Mouse (Mus musculus): ENCODE data around the gene Unc93a.
A peak's percentile ranks its signal among the peaks of the same experiment; 100 is the strongest.
"Not testable (repeated sequence)": the region's sequence is repeated elsewhere in the genome, so short reads cannot be mapped to it uniquely, and the experiment has no call there.

Gene Unc93a

DNA sequence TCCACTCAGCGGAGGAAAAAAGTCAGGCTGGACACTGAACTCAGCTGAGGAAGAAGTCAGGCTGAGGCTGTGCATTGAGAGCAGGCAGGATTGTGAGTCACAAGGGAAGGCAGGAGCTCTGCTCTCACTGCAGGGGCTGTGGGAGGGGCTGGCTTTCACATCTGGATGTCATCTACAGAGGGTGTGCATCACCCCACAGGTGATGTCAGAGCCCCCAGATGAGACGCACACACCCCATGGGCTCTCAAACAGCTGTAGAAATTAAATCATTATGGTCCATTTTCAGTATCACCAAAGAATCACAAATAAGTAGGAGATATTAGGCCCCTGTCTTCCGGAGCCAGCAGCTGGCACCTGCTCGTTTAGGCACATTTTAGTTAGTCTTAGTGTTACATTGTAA lies at the start of gene Unc93a:
Gene Unc93a, minus strand, starts transcription at position 101 of the 400 bp plus-strand sequence.
- not testable (repeated sequence) for DNase-seq (ENCODE audit: low spot score in 2 of 2)

- not testable (repeated sequence) for DNase-seq (ENCODE audit: low spot score in 2 of 2)
Observed at GRCm38 (mm10) chr17:13180491-13180890, 48.9 kb upstream of the Unc93a start.

DNA sequence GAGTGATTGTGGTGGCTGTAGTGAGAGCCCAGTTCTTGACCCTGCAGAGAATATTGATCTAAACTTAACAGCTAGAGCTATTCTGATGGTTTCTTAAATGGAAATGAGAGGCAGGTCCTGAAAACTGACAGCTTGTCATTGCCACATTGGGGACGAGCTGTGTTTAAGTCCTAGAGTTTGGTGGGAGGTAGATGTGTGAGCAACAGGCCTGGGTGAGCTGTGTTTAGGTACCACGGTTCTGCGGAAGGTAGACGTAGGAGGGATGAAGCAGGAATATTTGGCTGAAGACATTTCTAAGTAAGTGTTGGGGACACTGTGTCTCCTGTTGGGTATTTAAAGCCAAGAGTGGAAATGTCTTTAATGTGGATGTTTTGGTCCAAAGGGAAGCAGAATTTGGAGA lies 47.4 kb upstream of the Unc93a start:
- not testable (repeated sequence) for DNase-seq (ENCODE audit: low spot score in 2 of 2)

DNA sequence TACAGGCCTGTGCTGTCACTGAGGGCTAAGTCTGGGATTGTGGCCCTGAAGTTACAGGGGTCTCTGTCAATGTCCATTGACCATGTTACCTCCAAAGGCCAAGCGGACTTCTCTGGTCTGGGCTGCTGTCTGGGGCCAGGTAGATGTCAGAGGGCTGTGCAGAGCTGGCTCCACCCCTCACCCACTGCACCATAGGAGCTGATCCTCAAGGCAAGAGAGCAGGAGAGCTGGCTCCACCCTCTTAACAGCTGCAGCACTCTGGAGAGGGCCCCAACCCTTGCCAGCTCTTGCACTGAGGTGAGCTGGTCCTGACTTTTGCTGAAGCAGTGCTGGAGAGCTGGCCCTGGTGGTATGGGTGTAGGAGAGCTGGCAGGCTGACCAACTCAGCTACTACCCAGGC lies 46.2 kb upstream of the Unc93a start:
- DNase-seq (ENCODE audit: low spot score in 2 of 2), result not testable (repeated sequence)

DNA sequence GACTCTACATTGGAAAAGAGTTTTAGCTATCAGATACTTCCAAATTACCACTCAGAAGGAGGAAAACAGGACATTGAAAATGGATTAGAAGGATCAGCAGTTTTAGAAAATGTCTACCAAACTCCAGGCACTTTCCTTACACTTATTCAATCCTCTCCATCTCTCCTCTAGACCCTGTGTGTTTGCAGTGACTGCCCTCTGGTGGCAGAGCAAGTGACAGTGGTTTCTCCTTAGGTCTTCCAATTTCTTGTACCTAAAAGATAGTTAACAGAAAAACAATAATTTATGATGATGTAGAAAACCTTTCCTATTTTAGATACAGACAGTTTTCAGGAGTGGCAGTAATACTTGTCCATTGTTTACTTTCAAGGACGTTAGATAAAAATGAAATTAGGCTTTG lies 44.0 kb upstream of the Unc93a start:
- not testable (repeated sequence) for DNase-seq (ENCODE audit: low spot score in 2 of 2)

DNA sequence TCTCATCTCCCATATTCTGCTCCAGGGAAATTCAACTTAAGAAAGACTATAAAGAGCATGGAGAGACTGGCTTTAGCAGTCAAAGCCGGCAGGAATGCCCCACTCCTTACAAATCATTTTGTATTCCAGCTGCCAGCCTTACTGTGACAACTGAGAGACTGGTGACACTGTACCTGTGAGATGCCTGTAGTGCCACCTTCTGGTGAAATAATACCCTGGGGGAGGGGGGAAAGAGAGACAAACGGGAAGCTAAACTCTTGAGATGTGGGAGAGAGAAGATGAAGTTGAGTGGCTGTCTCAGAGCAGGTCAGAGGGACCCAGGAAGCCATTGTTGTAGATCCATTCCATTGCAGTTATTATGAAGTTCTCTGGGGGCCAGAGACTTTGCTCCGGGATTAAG lies 42.4 kb upstream of the Unc93a start:
- DNase-seq (ENCODE audit: low spot score in 2 of 2), result not testable (repeated sequence)

DNA sequence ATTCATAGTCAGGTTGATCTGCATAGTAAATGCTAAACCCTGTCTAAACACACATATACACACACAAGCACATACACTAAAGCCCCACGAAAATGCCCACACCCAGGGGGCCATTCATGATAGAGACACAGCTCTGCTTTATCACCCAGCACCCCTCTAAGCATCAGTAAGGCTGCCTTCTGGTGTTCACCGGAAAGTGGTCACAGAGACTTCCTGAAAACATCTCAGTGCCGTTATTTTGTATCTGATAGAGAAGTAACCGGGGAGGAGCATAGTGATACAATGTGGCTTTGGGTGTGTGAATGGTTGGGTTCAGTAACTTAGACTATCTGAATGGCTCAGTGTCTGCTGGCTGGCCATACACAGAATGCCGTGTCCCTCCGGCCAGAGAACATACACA lies 42.0 kb upstream of the Unc93a start:
- DNase-seq (ENCODE audit: low spot score in 2 of 2), result not testable (repeated sequence)

DNA sequence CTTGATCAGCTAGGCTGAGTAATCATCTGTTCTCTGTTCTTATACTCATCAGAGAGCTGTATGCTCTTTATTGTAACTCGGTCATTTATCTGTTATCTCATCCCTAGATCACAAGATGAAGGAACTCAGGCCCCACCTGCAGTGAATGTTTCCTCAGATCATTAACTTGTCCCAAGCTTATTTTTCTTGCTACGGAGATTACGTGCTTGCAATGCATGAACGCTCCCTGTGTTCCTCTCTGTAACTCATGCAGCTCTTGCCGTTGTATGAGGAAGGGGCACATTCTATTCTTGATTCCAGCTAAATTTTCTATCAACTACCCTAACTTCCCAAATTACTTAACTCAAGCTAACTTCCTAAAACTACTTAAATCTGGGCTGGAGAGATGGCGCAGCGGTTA lies 14.5 kb upstream of the Unc93a start:
- not testable (repeated sequence) for DNase-seq (ENCODE audit: low spot score in 2 of 2)

DNA sequence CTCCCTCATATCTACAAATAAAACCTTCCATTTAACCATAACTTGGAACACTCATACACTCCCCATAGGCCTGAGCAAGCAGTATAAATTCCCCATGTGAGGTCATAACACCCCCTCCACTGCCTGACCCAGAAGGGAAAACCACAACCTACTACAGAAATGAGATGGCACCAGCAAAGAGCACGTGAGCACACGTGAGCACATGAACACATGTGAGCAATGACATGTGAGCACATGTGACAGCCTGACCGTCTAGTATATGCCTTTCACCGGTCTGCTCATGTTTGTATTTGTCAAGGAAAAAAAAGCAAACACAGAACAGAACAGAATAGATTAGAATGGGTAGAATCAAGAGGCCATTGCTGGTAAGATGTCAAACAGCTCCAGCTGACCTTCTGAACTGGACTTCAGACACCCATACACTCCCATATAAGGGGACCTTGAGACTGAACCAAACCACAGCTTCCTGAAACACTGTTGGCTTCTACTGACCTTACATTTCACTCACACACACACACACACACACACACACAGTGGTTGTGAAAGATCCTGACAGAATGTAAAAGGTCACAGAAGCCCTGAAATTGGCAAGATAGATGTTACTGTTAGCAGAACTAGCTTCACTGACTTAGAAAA lies 13.1 kb upstream of the Unc93a start:
- DNase-seq (ENCODE audit: low spot score in 2 of 2), result not testable (repeated sequence)

DNA sequence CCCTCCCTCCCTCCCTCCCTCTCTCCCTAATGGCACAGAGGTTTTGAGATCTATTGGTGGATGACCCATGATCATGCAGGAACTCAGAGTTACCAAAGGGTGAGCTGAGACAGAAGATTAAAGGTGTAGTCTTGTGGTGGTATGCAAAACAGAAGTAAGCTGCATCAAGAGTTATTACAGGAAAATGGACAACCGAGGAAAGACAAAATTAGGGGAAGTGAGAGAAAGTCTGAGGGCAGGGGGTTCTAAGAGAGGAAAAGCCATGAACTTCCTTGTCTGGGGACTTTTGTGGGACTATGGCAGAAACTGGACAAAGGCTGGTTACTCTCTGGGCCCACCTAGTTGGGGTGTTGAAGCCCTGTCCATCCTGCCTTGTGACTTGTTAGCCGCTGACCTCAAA lies 11.1 kb upstream of the Unc93a start:
- not testable (repeated sequence) for DNase-seq (ENCODE audit: low spot score in 2 of 2)

GRCm38 (mm10) chr17:13135356-13135755 lies 3.7 kb upstream of the Unc93a start:
- not testable (repeated sequence) for DNase-seq (ENCODE audit: low spot score in 2 of 2)

DNA sequence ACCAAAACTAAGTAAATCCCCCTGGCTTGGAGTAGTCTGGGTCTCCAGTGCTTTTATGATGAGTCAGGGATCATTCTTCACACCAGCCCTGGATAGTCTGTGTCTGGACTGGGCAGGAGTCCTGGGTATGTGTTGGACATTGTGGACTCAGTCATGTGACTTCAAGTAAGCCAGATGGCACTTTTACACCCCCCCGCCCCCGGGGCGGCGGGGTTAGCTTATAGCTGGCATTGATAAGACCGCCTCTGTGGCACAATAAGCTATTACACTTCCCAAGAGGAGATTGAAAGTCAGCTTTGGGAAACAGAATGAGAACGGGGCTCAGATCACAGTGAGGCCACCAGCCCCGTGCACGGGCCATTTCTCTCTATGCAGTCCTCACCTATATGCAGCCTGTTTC lies 742 bp upstream of the Unc93a start:
- not testable (repeated sequence) for DNase-seq (ENCODE audit: low spot score in 2 of 2)

DNA sequence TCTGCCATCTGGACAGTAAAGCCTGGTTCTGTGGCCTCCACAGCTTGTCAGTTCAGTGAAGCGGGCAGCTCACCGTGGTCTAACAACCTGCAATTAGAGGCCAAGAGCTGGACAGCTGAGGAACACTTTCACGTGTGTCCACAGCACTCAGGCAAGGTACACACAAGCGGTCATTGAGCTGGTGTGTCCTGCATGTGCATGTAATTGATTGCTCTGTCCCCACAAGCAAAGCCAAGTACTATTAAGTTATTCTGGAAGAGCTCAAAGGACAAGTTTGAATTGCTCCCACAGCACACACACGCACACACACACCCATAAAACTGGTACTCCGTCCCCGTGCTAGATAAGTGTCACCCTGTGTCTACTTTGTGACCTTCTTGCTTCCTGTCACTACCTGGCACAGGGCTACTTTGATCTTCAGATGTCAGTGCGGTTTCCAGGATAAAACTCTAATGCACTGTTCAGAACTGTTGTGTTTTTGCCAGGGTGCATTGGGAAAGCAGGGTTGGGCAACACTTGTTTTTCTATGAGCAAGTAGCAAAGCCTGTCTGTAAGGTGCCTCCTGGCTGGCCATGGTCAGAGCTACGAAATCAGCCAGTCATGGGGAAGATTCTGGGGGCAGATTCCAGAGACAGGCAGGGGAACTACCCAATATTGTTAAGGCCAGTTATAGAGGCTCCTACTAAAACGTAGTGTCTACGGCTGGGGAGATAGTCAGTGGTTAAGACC lies 1.7 kb downstream of the Unc93a start:
- DNase-seq (ENCODE audit: low spot score in 2 of 2), result not testable (repeated sequence)

- DNase-seq (ENCODE audit: low spot score in 2 of 2), result not testable (repeated sequence)
Observed at GRCm38 (mm10) chr17:13129324-13129723, 2.3 kb downstream of the Unc93a start.

GRCm38 (mm10) chr17:13124241-13124640 lies 7.4 kb downstream of the Unc93a start:
- DNase-seq (ENCODE audit: low spot score in 2 of 2), result not testable (repeated sequence)

DNA sequence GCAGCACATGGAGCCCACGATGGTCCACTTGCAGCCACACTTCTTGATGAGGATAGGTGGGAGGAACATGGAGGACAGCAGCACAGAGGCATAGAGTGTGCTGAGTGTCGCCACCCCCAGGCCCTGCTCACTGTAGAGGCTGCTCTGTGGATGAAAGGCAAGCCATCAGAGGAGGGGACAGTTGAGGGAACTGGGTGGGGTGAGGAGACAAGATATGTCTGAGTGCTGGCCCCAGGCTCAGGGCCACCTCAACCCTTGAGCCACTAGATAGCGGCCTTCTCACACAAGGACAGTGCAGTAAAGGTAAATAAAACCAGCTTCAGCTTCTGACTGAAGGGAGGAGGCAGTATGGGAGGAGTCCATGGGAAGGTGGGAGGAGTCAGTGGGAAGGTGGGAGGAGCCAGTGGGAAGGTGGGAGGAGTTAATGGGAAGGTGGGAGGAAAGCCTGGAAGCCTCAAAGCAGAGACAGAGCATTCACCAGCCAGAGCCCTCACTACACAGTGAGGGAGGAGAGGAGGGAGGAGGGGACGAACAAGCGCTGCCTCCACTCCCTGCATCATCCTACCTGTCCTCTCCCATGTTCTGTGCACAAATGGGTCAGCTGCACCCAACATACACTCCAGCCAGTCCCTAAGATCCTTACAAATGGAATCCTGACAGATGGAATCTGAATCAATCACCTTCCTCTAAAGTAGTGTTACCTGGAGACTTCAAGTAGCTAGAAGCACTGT lies 8.1 kb downstream of the Unc93a start:
- DNase-seq (ENCODE audit: low spot score in 2 of 2), result not testable (repeated sequence)

DNA sequence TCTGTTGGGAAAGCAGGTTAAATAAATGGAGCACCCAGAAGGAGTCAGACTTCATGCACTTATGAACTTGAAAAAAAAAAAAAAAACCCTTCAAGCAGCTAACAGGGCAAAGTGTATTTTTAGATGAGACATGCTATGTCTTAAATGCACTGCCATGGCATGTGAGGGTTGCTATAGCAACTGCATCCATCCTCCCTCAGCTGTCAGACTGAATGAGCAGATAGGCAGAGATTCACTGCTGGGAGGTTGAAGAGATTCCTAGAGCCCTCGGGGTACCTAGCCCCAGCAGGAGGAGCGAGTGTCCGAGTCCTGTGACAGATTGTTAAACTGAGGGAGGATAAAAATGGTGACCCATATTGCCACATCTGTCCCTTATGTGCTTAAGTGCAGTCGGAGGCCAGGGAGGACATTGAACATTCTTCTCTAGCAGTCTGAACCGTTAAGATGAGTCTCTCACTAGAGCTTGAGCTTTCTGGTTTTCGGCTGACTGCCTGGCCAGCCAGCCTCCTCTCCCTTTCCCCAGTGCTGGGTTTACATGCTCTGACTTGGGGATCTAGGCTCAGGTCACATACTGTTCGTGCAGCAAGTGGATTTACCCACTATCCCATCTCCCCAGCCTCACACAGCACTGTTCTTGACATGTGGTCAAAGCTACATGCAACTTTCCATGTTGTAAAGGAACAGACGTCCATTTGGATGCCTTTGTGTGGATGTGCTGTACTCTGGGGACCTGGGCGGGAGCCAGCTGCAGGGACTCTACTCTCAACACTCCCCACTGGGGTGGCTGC lies 18.9 kb downstream of the Unc93a start:
- DNase-seq (ENCODE audit: low spot score in 2 of 2), result not testable (repeated sequence)

- DNase-seq (ENCODE audit: low spot score in 2 of 2), result peak in 1 of 2 experiments; percentile 14
Observed at GRCm38 (mm10) chr17:13106563-13106962, 25.0 kb downstream of the Unc93a start.

GRCm38 (mm10) chr17:13092960-13093359 lies 38.6 kb downstream of the Unc93a start:
- DNase-seq (ENCODE audit: low spot score in 2 of 2), result not testable (repeated sequence)

DNA sequence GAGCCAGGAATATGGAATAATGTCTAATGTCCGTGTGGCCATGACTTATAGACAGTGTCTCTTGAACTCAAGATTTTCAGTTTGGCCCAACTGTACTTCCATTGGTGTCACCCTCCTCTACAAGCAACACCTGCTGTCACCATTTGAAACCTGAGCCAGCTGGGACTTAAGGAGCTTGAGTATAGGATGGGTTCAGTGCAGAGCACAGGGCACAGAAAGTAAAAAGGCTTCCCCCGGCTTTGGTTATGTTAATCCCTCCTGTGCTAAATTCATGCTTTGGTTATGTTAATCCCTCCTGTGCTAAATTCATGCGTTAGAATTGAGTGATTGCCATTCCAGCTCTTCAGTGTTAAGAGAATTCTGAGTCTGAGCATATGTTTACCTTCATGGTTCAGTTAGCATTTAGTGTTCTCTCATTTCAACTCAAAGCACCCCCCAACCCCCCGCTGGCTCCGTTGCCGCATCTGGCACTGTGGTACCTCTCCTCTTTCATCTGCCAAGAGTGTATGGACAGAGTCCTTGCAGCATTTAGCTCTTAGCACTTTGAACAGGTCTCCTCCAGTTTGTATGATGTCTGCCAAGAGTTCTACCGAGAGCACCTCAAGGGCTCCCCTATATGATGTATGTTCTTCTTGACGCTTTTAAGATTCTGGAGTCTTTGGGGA lies 39.4 kb downstream of the Unc93a start:
- DNase-seq (ENCODE audit: low spot score in 2 of 2), result not testable (repeated sequence)

- DNase-seq (ENCODE audit: low spot score in 2 of 2), result not testable (repeated sequence)
Observed at GRCm38 (mm10) chr17:13091510-13091909, 40.1 kb downstream of the Unc93a start.
